Mouse (Mus musculus) MEL-GATA-1-ER (cell line): Measurements from ENCODE around the gene Herc1.

Experiments
- DNase-seq: peaks from one replicate; pipeline ENCODE4 v3.0.0-alpha.2; 2012; ENCODE audit warnings: low read depth; ENCODE audit errors: extremely low read depth

The Herc1 gene

GRCm38 (mm10) chr9:66492361-66492760, 142.1 kb downstream of the Herc1 start:
- DNase-seq, result no peak

DNA sequence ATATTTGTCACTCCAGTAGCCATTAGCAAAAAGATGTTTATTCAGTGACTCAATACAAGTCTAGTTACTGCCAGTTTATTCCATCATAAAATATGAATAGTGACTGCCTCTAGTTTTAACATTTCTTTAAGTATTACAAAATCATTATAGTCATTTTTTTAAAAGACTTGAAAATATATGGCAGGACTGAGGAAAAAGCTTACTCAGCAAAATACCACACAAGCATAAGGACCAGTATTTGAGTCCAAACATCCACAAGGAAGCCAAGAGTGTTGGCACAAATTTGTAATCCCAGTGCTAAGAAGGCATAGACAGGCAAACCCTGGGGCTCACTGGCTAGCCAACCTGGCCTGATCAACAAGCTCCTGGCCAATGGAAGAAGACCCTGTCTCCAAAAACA, 143.7 kb downstream of the Herc1 start:
- no peak for DNase-seq

DNA sequence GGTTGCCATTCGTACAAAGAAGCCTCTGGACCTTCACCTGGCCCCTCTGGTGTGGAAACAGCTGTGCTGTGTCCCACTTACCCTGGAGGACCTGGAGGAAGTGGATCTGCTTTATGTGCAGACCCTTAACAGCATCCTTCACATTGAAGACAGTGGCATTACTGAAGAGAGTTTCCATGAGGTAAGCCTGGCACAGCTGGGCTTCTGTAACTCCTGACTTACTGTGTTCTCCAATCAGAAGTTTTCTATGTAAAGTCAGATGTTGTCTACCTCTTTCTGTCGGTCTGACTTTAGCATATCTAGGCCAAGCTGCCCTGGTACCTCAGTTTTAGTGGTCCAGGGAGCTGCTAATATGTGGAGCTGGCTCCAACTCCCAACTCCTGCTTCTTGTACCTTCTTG, 151.0 kb downstream of the Herc1 start:
- DNase-seq, result no peak

DNA sequence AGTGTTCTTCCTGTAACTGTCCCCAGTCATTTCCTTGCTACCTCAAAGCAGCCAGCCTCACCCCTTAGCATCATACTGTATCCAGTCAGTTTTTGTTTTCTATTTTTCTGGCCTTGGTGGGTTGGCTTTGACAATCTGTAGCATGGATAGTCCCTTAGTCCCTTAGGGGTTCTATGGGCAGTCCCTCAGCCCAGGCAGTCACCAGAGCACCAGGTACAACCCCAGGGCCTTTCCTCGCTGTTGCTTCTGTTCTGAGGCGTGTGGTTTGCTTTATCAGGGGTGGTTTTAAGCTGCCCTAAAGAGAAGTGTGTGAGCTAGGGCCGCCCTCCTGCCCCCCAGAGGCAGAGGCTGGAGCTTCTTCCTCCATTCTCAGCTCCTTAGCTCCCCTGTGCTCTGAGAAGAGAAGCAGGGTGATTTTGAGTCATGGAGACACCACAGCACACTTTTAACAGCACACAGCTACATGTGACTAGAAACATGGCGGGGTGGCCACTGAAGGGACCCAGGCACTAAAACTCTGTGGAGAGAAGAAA, 153.7 kb downstream of the Herc1 start:
- DNase-seq, result peak; percentile 75

GRCm38 (mm10) chr9:66504518-66504917, 154.3 kb downstream of the Herc1 start:
- no peak for DNase-seq

- peak; percentile 92 for DNase-seq
These were observed 155.1 kb downstream of the Herc1 start for GRCm38 (mm10) chr9:66505141-66505917.

DNA sequence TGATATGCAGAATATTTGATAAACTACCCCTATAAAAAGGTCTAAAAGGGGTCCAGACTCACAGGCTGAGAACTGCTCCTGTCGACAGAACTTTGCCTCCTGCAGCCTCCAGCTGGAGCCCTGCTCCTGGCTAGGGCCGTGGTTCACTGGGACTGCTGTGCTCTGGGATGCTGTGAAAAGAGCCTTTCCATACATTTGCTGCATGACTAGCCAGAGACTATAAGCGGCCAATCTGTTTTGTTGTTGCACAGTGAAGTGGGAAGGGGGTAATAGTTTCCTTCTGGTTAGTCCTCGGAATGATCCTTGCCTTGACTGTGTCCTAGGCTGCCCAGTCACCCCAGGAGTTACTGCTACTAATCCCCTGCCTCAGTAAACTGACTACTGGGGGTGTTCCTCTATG, 155.8 kb downstream of the Herc1 start:
- DNase-seq, result no peak

GRCm38 (mm10) chr9:66506424-66506823, 156.2 kb downstream of the Herc1 start:
- no peak for DNase-seq

DNA sequence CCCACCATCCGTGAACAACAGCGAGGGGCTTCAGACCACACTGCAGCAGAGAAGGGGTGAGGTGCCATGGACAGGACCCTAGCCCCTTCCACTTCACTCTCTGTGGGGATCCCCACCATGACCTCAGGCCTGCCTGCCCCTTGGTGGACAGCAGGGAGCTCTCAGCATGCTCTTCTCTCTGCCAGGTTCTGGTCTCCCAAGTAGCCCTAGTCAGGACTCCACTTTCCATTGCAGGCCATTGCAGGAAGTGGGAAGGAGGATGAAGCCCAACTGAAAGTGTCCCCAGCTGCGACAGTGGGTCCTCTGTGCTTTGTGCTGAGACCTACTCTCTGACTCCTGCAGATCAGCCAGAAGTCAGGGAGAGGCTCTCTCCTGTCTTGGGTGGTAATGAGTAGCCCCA, 157.4 kb downstream of the Herc1 start:
- no peak for DNase-seq

DNA sequence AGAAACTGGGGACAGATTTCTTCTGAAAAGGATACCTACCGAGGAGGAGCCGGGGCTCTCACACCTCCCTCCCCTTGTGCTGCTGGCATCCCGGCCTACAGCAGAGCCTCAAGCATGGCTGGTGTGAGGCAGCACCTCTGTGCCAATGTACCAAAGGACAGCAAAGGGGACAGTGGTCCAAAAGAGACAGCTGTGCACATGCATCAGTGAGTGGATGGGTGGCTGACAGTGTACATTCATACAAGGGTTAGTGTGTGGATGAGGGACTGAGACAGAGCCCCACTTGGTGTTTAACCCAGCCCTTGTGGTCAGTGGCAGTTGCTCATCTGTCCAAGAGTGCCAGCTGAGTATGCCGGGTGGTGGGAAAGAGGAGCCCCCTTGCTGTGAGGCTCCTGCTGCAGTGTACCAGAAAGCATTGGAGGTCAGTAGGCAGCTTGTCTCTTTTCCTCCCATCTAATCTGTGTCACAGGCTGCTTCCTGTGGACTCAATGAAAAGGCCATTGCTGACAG, 158.7 kb downstream of the Herc1 start:
- no peak for DNase-seq

GRCm38 (mm10) chr9:66510351-66510841, 160.1 kb downstream of the Herc1 start:
- no peak for DNase-seq

GRCm38 (mm10) chr9:66510944-66511343, 160.7 kb downstream of the Herc1 start:
- no peak for DNase-seq

DNA sequence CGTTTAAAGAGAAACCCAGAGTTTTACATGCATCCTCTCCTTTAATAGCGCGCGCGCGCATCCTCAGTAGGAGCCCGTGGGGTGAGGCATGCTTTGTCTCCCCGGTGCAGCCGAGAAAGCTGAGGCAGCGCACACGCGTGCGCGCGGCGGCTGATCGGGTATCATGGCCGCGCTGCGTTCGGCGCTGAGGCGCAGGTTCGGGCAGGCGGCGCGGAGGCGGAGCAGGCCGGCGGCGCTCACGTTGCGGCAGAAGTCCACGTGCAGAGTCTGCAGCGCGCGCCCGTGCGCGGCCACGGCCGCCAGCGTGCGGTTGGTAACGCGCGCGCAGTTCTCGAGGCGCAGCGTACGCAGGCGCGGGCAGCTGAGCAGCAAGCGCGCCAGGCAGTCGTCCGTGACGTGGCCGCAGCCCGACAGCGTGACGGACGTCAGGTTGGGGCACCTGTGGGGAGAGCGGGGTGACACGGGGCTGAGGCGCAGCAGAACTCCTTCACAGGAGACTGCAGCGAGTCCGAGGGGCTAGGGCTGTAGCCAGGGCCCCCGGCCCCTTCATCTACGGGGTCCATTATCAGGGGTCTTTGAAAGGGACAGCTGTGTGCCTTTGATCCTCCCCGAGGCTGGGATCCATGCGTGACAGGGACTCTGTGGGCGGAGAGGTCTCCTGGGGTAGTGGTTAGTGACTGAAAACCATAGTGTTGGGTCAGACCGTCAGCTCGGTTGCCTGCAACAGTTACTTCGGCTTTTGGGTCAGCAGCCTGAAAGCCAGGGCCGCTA, 161.5 kb downstream of the Herc1 start:
- DNase-seq, result peak; percentile 80

DNA sequence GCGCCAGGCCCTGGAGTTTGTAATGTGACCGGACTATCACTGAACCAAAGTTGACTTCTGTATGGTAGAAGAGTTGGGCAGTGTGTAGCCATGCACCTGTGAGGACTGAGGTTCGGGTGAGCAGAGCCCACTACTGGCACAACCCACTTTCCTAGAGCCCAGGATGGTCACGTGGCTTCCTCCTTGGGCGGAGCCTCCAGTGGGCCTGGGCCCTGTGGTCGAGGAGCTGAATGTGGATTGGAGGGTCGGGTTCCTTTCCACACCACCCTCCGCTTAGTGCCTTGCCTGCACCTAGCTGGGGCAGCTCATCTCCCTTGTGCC, 162.1 kb downstream of the Herc1 start:
- DNase-seq, result peak; percentile 79

- DNase-seq, result no peak
These were observed 162.9 kb downstream of the Herc1 start for GRCm38 (mm10) chr9:66513150-66513549.

DNA sequence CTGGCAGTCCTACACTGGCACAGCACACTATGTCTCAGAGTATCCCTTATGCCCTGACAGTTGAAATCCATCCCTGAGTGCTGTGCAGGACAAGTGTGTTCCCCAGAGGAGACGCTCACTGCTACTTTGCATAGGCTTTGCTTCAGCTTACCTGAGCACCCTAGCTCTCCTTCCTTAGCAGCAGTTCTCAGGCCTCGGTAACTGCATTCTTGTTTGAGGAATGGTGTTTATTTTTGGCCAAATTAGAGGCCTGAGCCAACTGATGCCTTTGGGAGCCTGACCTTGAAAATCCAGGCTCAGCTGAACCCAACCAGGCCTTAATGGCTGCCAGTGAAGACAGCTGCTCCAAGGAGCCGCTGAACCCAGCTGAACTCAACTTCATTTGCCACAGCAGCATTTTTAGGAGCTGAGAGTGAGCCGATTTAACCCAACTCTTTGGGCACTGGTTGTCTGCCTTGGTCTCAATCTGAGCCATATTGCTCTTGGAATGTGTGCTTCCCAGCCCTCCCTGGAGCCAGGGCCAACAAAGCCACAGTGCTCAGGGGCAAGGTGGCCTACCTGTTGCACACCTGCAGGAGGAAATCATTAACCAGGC, 163.5 kb downstream of the Herc1 start:
- DNase-seq, result no peak

DNA sequence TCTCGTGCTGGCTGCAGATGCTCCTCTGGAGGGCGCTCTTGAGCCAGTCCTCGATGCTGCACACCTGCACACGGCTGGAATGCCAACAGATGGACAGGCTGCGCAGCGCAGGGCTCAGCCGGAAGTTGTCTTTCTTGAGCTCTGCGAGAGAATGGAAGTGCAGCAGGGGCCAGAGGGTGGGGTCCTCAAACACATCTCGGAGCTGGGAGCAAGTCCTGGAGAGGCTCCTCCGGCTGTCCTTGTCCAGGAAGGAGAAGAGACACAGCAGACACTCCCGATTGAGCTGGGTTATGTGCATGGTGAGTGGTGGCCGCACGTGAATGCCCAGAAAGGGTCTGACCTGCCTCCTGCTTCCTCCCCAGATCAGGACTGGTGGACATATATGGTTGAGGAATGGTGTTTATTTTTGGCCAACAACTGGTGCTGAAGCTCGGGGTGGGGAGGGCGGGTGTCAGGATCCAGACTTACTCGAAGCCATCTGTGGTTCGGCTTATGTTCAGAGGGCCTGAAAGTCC, 164.1 kb downstream of the Herc1 start, which contains the start of gene Fbxl22:
Gene Fbxl22 (minus strand): TSS at position 338 of the 515 bp plus-strand sequence.
- DNase-seq, result no peak

DNA sequence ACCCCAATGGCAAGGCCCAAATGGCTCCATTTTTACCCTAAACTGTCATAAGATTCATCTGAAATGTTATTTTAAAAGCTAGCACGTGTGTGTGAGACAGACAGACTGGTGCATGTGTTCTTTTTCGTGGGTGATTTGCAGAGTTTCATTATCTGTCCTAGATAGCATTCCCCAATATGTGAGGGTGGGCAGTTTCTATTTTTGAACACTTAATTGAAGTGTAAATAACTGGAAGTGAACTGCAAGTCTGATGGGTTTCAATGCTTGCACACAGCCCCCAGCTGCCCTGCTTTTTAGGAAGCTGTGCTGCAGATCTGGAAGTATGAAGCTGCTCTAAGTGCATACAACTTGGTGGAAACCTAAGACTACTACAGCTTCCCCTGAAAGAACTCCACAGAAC, 164.9 kb downstream of the Herc1 start:
- DNase-seq, result no peak

GRCm38 (mm10) chr9:66515680-66516210, 165.5 kb downstream of the Herc1 start:
- DNase-seq, result no peak

- no peak for DNase-seq
These were observed 166.2 kb downstream of the Herc1 start for GRCm38 (mm10) chr9:66516296-66516940.

DNA sequence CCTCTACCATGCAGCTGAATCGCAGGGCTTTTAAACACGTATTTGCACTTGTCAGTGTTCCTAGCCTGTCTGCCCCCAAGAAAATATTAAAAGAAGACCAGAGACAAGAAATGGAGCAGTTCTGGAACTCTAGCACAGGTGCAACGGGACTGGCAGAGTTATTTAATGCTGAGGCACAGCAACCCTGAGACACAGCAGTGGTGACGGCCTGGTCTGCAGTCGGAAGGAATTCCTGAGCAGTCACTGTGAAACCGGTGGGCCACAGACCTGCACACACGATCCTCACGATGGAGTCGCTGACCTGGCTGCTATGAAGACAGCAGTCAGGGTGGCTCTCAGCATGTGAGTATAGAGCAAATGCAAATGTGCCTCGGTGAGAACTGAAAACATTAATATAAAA, 167.5 kb downstream of the Herc1 start:
- no peak for DNase-seq
